Mouse (Mus musculus): ENCODE measurements around the gene Sema3a. TPM values are rescaled to one million over a fixed set of nuclear protein-coding genes. Genes with fewer than 3 reads are reported as not detected.
A peak's percentile ranks its signal among the peaks of the same experiment; 100 is the strongest.
"Not testable (repeated sequence)": the region's sequence is repeated elsewhere in the genome, so short reads cannot be mapped to it uniquely, and the experiment has no call there.

Sema3a gene
- polyA plus RNA-seq, 1 experiment from 2014 or later = 13.9 TPM

- no peak overlapping the region for H3K9ac ChIP-seq (replicated peaks; ENCODE audit: low read length)
- H3K36me3 ChIP-seq (ENCODE audit: control insufficient read depth, insufficient read depth, low read length) = no peaks in the 10 kb centered on the region
- H3K4me3 ChIP-seq (replicated peaks; ENCODE audit: low read depth, low read length) = no peak overlapping the region
- no peak overlapping the region for H3K4me2 ChIP-seq (ENCODE audit: low read length)
- no peaks in the 10 kb centered on the region for H3K27me3 ChIP-seq (ENCODE audit: control insufficient read depth, insufficient read depth, low read length)
- no peaks in the 10 kb centered on the region for H3K9me3 ChIP-seq (ENCODE audit: control insufficient read depth, low read length)
- no peaks in the 10 kb centered on the region for H3K4me1 ChIP-seq (ENCODE audit: control insufficient read depth, insufficient read depth, low read length)
- no peak for DNase-seq
- ATAC-seq (ENCODE audit: low FRiP score, low TSS enrichment) = no peak
- 94% methylated on average over 1 of the region's 1 CpGs for WGBS
- no peak overlapping the region for H3K27ac ChIP-seq (replicated peaks; ENCODE audit: low read depth, low read length)
These were observed 335.2 kb downstream of the Sema3a start for GRCm38 (mm10) chr5:13460182-13461001.

GRCm38 (mm10) chr5:13468856-13469255, 343.6 kb downstream of the Sema3a start:
- H3K9ac ChIP-seq (replicated peaks; ENCODE audit: low read length) = no peak overlapping the region
- no peaks in the 10 kb centered on the region for H3K4me1 ChIP-seq (ENCODE audit: control insufficient read depth, insufficient read depth, low read length)
- ATAC-seq (ENCODE audit: low FRiP score, low TSS enrichment) = no peak; the same call in 1 of the 2 replicates
- no peaks in the 10 kb centered on the region for H3K27me3 ChIP-seq (ENCODE audit: control insufficient read depth, insufficient read depth, low read length)
- no peak overlapping the region for H3K4me2 ChIP-seq (ENCODE audit: low read length)
- H3K36me3 ChIP-seq (ENCODE audit: control insufficient read depth, insufficient read depth, low read length) = no peaks in the 10 kb centered on the region
- WGBS = 36% methylated on average over 7 of the region's 7 CpGs
- H3K9me3 ChIP-seq (ENCODE audit: control insufficient read depth, low read length) = no peaks in the 10 kb centered on the region
- no peak overlapping the region for H3K27ac ChIP-seq (replicated peaks; ENCODE audit: low read depth, low read length)
- DNase-seq = peak; percentile 28
- no peak overlapping the region for H3K4me3 ChIP-seq (replicated peaks; ENCODE audit: low read depth, low read length)

GRCm38 (mm10) chr5:13469401-13469800, 344.2 kb downstream of the Sema3a start:
- Histone ChIP-seq H3K36me3 (ENCODE audit: control insufficient read depth, insufficient read depth, low read length) (no peaks in the 10 kb centered on the region), H3K4me3 (replicated peaks; ENCODE audit: low read depth, low read length) (no peak overlapping the region), H3K4me1 (ENCODE audit: control insufficient read depth, insufficient read depth, low read length) (no peaks in the 10 kb centered on the region), H3K9me3 (ENCODE audit: control insufficient read depth, low read length) (no peaks in the 10 kb centered on the region), H3K4me2 (ENCODE audit: low read length) (no peak overlapping the region), H3K9ac (replicated peaks; ENCODE audit: low read length) (no peak overlapping the region), H3K27ac (replicated peaks; ENCODE audit: low read depth, low read length) (no peak overlapping the region), H3K27me3 (ENCODE audit: control insufficient read depth, insufficient read depth, low read length) (no peaks in the 10 kb centered on the region)
- no peak for DNase-seq
- 83% methylated on average over 5 of the region's 5 CpGs for WGBS
- no peak for ATAC-seq (ENCODE audit: low FRiP score, low TSS enrichment)

- no peak for ATAC-seq (ENCODE audit: low FRiP score, low TSS enrichment)
- H3K4me3 ChIP-seq (replicated peaks; ENCODE audit: low read depth, low read length) = no peak overlapping the region
- peak; percentile 21 for DNase-seq
- H3K9ac ChIP-seq (replicated peaks; ENCODE audit: low read length) = no peak overlapping the region
- no peak overlapping the region for H3K27ac ChIP-seq (replicated peaks; ENCODE audit: low read depth, low read length)
- H3K9me3 ChIP-seq (ENCODE audit: control insufficient read depth, low read length) = no peaks in the 10 kb centered on the region
- H3K4me1 ChIP-seq (ENCODE audit: control insufficient read depth, insufficient read depth, low read length) = no peaks in the 10 kb centered on the region
- WGBS = 71% methylated on average over 7 of the region's 7 CpGs
- no peaks in the 10 kb centered on the region for H3K27me3 ChIP-seq (ENCODE audit: control insufficient read depth, insufficient read depth, low read length)
- H3K36me3 ChIP-seq (ENCODE audit: control insufficient read depth, insufficient read depth, low read length) = no peaks in the 10 kb centered on the region
- H3K4me2 ChIP-seq (ENCODE audit: low read length) = no peak overlapping the region
These were observed 345.1 kb downstream of the Sema3a start for GRCm38 (mm10) chr5:13470057-13470905.

GRCm38 (mm10) chr5:13477653-13478052, 352.4 kb downstream of the Sema3a start:
- Histone ChIP-seq H3K9ac (replicated peaks; ENCODE audit: low read length) (no peak overlapping the region), H3K27me3 (ENCODE audit: control insufficient read depth, insufficient read depth, low read length) (no peaks in the 10 kb centered on the region), H3K36me3 (ENCODE audit: control insufficient read depth, insufficient read depth, low read length) (no peaks in the 10 kb centered on the region), H3K4me3 (replicated peaks; ENCODE audit: low read depth, low read length) (no peak overlapping the region), H3K4me2 (ENCODE audit: low read length) (no peak overlapping the region), H3K27ac (replicated peaks; ENCODE audit: low read depth, low read length) (no peak overlapping the region), H3K9me3 (ENCODE audit: control insufficient read depth, low read length) (no peaks in the 10 kb centered on the region), H3K4me1 (ENCODE audit: control insufficient read depth, insufficient read depth, low read length) (no peaks in the 10 kb centered on the region)
- ATAC-seq (ENCODE audit: low FRiP score, low TSS enrichment) (no peak), DNase-seq (no peak)
- WGBS = 72% methylated on average over 1 of the region's 1 CpGs

GRCm38 (mm10) chr5:13488671-13489070, 363.5 kb downstream of the Sema3a start:
- H3K4me1 ChIP-seq (ENCODE audit: control insufficient read depth, insufficient read depth, low read length) = no peaks in the 10 kb centered on the region
- 80% methylated on average over 2 of the region's 2 CpGs for WGBS
- no peak for DNase-seq
- H3K27me3 ChIP-seq (ENCODE audit: control insufficient read depth, insufficient read depth, low read length) = no peaks in the 10 kb centered on the region
- no peak overlapping the region for H3K4me2 ChIP-seq (ENCODE audit: low read length)
- H3K36me3 ChIP-seq (ENCODE audit: control insufficient read depth, insufficient read depth, low read length) = no peaks in the 10 kb centered on the region
- no peak for ATAC-seq (ENCODE audit: low FRiP score, low TSS enrichment)
- no peak overlapping the region for H3K4me3 ChIP-seq (replicated peaks; ENCODE audit: low read depth, low read length)
- no peak overlapping the region for H3K27ac ChIP-seq (replicated peaks; ENCODE audit: low read depth, low read length)
- no peak overlapping the region for H3K9ac ChIP-seq (replicated peaks; ENCODE audit: low read length)
- no peaks in the 10 kb centered on the region for H3K9me3 ChIP-seq (ENCODE audit: control insufficient read depth, low read length)

GRCm38 (mm10) chr5:13495967-13496366, 370.8 kb downstream of the Sema3a start:
- H3K27ac ChIP-seq (replicated peaks; ENCODE audit: low read depth, low read length); H3K27me3 ChIP-seq (ENCODE audit: control insufficient read depth, insufficient read depth, low read length); H3K4me1 ChIP-seq (ENCODE audit: control insufficient read depth, insufficient read depth, low read length); H3K9me3 ChIP-seq (ENCODE audit: control insufficient read depth, low read length); H3K9ac ChIP-seq (replicated peaks; ENCODE audit: low read length); ATAC-seq (ENCODE audit: low FRiP score, low TSS enrichment); H3K4me3 ChIP-seq (replicated peaks; ENCODE audit: low read depth, low read length); H3K4me2 ChIP-seq (ENCODE audit: low read length); DNase-seq; H3K36me3 ChIP-seq (ENCODE audit: control insufficient read depth, insufficient read depth, low read length): not testable (repeated sequence)
- whole genome bisulfite sequencing = 83% methylated on average over 3 of the region's 3 CpGs

GRCm38 (mm10) chr5:13499835-13500234, 374.6 kb downstream of the Sema3a start:
- H3K27ac ChIP-seq (replicated peaks; ENCODE audit: low read depth, low read length) = no peak overlapping the region
- no peaks in the 10 kb centered on the region for H3K27me3 ChIP-seq (ENCODE audit: control insufficient read depth, insufficient read depth, low read length)
- H3K4me3 ChIP-seq (replicated peaks; ENCODE audit: low read depth, low read length) = no peak overlapping the region
- H3K36me3 ChIP-seq (ENCODE audit: control insufficient read depth, insufficient read depth, low read length) = no peaks in the 10 kb centered on the region
- DNase-seq (no peak), ATAC-seq (ENCODE audit: low FRiP score, low TSS enrichment) (no peak)
- no peaks in the 10 kb centered on the region for H3K9me3 ChIP-seq (ENCODE audit: control insufficient read depth, low read length)
- 74% methylated on average over 2 of the region's 2 CpGs for WGBS
- H3K4me1 ChIP-seq (ENCODE audit: control insufficient read depth, insufficient read depth, low read length) = no peaks in the 10 kb centered on the region
- no peak overlapping the region for H3K9ac ChIP-seq (replicated peaks; ENCODE audit: low read length)
- no peak overlapping the region for H3K4me2 ChIP-seq (ENCODE audit: low read length)
